Mouse (Mus musculus) layer of hippocampus, postnatal 36 days (tissue): Measurements from ENCODE around the gene Limd1. TPM values are rescaled to one million over a fixed set of nuclear protein-coding genes. Genes with fewer than 3 reads are reported as not detected.

ENCODE experiments used
- DNase-seq, 2 experiments: peaks; one replicate each; pipeline ENCODE4 v3.0.0; 2022
- total RNA-seq, 2 experiments: library from RNA; stranded (reverse); gene quantifications; 2 replicates each; pipeline ENCODE4 v1.2.3; 2021

Gene Limd1
- total RNA-seq, 2 experiments from 2014 or later: 7.5 to 7.7 TPM

- DNase-seq: no peak
Observed at GRCm38 (mm10) chr9:123483598-123483997, 5.1 kb downstream of the Limd1 start.

- no peak for DNase-seq
Observed at GRCm38 (mm10) chr9:123484830-123485229, 6.3 kb downstream of the Limd1 start.

- no peak for DNase-seq
Observed at GRCm38 (mm10) chr9:123485561-123485960, 7.1 kb downstream of the Limd1 start.

GRCm38 (mm10) chr9:123486635-123487034, 8.1 kb downstream of the Limd1 start:
- DNase-seq: no peak

GRCm38 (mm10) chr9:123489073-123489472, 10.6 kb downstream of the Limd1 start:
- no peak for DNase-seq

GRCm38 (mm10) chr9:123489727-123490343, 11.3 kb downstream of the Limd1 start:
- no peak for DNase-seq

- no peak for DNase-seq
Observed at GRCm38 (mm10) chr9:123490930-123491329, 12.4 kb downstream of the Limd1 start.

GRCm38 (mm10) chr9:123491917-123492585, 13.5 kb downstream of the Limd1 start:
- DNase-seq: peak; percentile 30 to 64

GRCm38 (mm10) chr9:123496665-123497064, 18.2 kb downstream of the Limd1 start:
- DNase-seq: no peak

- DNase-seq: no peak
Observed at GRCm38 (mm10) chr9:123497906-123498305, 19.4 kb downstream of the Limd1 start.

- DNase-seq: no peak
Observed at GRCm38 (mm10) chr9:123500480-123500879, 22.0 kb downstream of the Limd1 start.

- DNase-seq: peak in 1 of 2 experiments; percentile 39
Observed at GRCm38 (mm10) chr9:123503171-123503834, 24.8 kb downstream of the Limd1 start.

- DNase-seq: peak; percentile 17 to 30
Observed at GRCm38 (mm10) chr9:123504325-123504724, 25.8 kb downstream of the Limd1 start.

GRCm38 (mm10) chr9:123505598-123505997, 27.1 kb downstream of the Limd1 start:
- DNase-seq: no peak

- no peak for DNase-seq
Observed at GRCm38 (mm10) chr9:123506270-123507146, 28.0 kb downstream of the Limd1 start.

GRCm38 (mm10) chr9:123507380-123507779, 28.9 kb downstream of the Limd1 start:
- DNase-seq: no peak

- DNase-seq: no peak
Observed at GRCm38 (mm10) chr9:123508986-123509385, 30.5 kb downstream of the Limd1 start.

- no peak for DNase-seq
Observed at GRCm38 (mm10) chr9:123509638-123510604, 31.4 kb downstream of the Limd1 start.

- no peak for DNase-seq
Observed at GRCm38 (mm10) chr9:123510926-123511325, 32.4 kb downstream of the Limd1 start.

- no peak for DNase-seq
Observed at GRCm38 (mm10) chr9:123512482-123512881, 34.0 kb downstream of the Limd1 start.

GRCm38 (mm10) chr9:123515087-123515486, 36.6 kb downstream of the Limd1 start:
- no peak for DNase-seq
